Mouse (Mus musculus) thymus, postnatal 10 days (tissue): ENCODE data around the gene Hoxc9.
A peak's percentile ranks its signal among the peaks of the same experiment; 100 is the strongest.

ENCODE experiments used
- DNase-seq, 2 experiments: peaks; one replicate each; pipeline ENCODE4 v3.0.0; 2021; ENCODE audit warnings: low spot score in 2 of 2

The Hoxc9 gene

GRCm38 (mm10) chr15:102998608-102999182, 22.5 kb downstream of the Hoxc9 start:
- no peak for DNase-seq

DNA sequence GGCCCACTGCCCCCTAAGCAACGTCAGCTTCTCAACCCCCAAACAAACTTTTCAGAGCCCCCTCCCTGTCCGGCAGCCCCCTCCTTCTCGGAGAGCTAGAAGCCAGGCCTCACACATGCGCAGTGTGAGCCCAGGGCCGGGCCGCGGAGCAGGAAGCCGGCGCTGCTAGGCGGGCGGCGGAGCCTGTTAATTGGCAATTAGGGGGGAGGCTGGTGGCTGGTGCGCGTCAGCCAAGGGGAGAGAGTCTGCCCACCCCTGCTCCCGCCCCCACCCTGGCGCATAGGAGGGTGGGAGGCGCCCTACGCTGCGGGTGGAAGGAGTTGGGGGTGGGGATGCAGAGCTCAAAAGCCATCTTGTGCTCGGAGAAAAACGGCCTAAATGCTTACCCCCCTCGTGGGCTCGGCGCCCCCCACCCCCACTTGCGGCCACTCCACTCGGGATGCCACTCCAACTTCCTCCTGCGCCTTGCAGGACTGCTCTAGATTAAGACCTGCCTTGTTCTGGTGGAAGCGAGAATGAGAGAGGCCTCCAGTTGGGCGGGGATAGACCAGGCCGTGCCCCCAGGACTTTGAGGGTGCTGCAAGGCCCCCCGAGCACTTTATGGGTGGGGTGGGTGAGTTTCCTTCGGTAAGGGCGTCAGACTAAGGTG, 23.1 kb downstream of the Hoxc9 start:
- DNase-seq, result no peak

- DNase-seq, result no peak
Measured at GRCm38 (mm10) chr15:102999955-103000354, 23.7 kb downstream of the Hoxc9 start.

DNA sequence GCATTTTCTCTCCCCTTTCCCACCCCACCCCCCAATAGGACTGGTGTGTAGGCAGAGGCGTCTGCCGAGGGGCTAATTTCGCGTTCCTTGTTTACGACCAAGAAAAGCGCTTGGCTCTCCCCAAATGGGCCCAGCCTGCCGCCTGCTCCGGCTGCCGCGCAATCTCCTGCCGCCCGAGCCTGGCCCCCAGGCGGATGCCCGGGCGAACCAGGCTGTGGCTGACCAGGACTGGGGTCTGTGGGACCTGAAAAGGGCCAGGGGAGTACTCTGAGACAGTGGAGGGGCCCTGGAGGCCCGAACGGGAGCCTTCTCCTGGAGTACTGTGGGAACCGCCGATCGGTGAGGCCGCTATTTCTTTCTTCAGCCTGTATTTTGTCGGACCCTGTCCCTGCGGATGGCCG, 24.3 kb downstream of the Hoxc9 start:
- no peak for DNase-seq

DNA sequence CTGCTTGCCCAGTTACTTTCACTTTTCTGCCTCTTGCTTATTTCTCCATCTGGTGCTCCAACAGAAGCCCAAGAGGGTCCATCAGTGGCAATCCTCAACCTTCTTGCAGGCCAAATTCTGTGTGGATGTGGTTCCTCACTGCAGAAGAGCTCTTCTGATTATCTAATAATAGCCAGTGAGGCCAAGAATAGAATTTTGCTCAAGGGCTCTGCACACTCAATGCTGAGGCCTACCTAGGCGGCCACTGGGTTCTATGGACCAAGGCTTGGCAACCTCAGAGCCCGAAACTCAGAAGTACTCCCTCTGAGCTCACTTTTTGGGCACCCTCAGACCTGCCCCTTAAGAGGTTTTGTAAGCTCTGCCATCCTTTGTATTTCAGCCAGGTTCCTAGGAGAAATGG, 25.1 kb downstream of the Hoxc9 start:
- DNase-seq, result no peak

- DNase-seq, result no peak
Measured at GRCm38 (mm10) chr15:103002156-103002555, 25.9 kb downstream of the Hoxc9 start.

- DNase-seq, result no peak
Measured at GRCm38 (mm10) chr15:103002821-103003448, 26.7 kb downstream of the Hoxc9 start.

DNA sequence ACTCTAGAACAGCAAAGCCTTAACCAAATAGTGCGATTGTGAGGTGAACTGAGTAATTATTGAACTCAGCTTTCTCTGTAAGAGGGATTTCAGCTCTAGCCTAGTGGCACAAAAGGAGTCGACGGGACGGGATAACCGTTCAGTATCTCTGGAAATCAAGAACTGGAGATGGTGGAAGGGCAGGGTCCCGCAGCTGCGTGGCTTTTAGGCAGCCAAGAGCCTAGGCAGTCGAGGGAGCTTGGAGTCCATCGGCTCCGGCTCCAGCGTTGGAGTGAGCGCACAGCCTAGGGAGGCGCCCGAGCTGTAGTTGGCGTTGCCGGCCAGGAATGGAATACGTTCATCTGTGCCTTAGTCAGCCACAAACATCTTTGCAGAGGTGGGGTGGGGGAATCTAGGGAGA, 29.1 kb downstream of the Hoxc9 start:
- no peak for DNase-seq

- DNase-seq, result no peak
Measured at GRCm38 (mm10) chr15:103005797-103006196, 29.6 kb downstream of the Hoxc9 start.

DNA sequence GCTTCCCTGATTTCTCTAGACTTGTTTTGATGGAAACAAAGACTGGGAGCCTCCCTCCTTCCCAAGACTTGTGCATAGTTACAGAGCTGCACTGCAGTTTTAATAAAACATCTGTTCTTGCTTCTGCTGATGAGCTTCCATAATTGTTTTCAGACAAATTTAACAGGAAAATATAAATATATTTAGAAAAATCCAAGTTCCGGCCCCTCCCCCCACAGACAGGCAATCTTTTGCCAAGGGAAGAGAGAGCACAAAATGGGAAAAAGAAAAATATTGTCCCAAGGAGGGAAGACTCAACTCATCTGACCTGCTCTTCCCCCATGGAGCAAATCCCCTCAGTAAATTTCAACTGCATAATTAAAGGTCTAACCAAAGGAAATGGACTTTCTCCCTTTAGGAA, 30.1 kb downstream of the Hoxc9 start:
- DNase-seq, result no peak

GRCm38 (mm10) chr15:103009265-103010111, 33.2 kb downstream of the Hoxc9 start:
- DNase-seq, result no peak

- no peak for DNase-seq
Measured at GRCm38 (mm10) chr15:103010112-103010846, 34.0 kb downstream of the Hoxc9 start.

- DNase-seq, result no peak
Measured at GRCm38 (mm10) chr15:103010847-103011555, 34.8 kb downstream of the Hoxc9 start.

DNA sequence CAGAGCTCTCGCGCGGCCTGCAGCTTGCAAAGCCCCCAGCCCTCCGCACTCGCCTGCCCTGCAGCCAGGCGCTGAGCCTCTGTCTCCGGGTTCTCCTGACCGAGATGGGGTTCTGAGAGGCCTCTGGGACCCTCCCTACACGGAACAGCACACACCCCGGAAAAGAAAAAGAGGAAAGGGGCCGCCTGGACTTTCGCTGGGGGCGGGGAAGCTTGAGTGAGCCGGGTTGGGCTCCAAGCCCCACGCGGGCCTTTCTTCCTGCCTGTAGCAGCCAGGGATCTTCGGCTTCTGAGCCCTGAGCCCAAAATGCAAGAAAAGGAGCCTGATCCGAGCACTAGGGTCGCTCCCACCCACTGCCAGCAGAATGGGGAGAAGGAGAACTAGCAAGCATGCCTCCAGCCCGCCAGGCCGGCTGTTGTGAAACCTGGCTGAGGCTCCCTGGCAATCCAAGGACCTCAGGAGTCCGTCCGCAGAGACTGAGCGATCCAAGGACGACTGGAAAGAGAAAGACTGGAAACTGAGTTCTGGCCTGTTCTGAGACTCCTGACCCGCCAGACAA, 35.8 kb downstream of the Hoxc9 start:
- DNase-seq, result no peak

DNA sequence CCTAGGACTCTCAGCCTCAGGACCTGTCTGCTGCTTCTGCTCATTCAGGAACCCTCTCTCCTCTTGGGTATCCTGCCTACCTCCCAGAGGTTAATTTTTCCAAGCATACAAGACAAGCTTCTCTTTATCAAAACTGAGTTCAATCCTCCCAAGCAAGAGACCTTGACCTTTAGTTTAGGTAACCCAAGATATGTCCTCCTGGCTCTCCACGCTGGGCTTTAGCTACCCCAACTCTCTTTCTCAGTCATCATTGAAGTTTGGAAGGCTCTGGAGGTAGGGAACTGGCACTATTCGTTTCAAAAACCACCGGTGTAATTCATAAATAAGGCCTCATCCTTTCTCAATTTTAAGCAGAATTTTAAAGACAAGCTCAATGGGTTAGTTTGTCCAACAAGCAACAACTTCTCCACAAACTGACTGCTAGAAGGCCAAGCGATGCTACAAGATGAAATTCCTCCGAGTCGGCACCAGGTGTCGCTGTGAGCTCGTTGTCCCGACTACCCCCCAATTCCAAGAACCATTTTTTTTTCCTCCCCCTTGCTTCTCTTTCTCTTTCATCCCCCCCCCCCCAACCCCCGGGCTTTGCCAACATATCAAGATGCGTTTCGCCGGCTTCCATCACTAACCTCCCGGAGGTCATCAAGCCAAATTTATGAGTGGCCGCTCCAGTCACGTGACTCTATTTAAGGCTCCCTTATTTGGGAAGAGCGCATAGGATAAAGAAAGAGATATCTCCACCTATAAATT, 37.2 kb downstream of the Hoxc9 start:
- peak in 1 of 2 experiments; percentile 17 for DNase-seq

DNA sequence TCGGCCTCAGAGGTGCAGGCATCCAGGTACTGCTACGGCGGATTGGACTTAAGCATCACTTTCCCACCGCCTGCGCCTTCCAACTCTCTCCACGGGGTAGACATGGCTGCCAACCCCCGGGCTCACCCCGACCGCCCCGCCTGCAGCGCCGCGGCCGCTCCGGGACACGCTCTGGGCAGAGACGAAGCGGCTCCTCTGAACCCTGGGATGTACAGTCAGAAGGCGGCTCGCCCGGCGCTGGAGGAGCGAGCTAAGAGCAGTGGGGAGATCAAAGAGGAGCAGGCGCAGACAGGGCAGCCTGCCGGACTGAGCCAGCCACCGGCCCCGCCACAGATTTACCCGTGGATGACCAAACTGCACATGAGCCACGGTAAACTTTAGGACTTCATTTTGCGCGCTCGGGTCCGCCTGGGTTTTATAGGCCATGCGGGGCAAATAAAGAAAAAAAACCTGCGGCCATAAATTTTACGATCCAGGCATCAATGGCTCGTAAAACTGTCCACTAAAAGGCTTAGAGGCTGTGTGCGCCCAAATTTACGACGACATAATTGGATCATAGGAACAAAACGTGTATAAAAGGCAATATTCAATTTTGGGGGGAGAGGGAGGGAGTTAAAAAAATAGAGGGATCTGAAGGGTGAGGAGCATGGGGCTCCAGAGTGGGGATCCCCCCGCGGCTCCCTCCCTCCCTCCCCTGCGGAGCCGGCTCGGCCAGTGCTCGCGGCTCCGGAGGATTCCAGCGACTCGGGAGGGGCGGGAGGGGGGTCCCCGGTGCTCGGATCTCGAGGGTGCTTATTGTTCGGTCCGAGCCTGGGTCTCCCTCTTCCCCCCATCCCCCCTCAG, 38.1 kb downstream of the Hoxc9 start:
- no peak for DNase-seq

GRCm38 (mm10) chr15:103015009-103015399, 38.8 kb downstream of the Hoxc9 start:
- DNase-seq, result no peak

DNA sequence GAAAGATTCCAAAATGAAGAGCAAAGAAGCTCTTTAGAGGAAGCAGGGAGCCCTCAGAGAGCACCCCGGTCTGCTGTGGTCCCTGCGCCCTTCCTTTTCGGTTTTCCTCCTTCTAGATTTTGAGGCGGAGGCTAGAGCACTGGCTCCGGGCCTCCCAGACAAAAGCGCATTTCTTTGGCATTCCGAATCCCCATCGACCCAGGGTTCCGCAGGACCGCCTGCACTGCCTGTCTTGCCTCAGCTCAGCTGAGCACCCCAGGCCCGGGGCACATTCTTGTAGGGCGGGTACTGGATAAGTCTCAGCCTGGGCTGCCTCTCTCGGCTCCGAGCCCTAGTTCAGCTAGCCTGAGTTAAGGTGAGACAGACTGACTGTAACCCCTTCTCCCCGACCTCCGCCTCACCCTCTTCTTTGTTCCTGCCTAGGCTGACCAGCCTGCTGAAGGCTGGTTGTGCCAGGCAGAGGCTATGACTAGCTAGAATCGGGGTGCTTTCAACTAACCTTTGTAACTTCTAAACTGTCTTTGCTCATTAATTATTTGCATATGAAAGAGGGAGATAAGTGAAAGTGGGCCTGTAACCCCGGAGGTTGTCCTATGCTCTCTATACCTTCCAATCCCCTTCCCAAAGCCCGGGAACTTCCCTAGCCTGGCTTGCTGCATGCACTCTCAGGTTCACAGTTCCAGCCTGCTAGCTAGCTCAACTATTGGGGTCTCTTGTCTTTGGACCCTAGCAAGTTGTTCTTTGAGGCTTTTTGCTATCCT, 39.3 kb downstream of the Hoxc9 start:
- DNase-seq, result no peak
